Mouse (Mus musculus): ENCODE data around the gene Ciita.

GRCm38 (mm10) chr16:10565278-10565885, 85.5 kb downstream of the Ciita start:
- TF ChIP-seq CTCF (IDR thresholded peaks at IDR 0.05; ENCODE audit: borderline replicate concordance, insufficient read depth, low read depth, low read length): peak; percentile 96
- no peak for TF ChIP-seq POLR2A (IDR thresholded peaks at IDR 0.05; ENCODE audit: borderline replicate concordance, insufficient read depth, low read length)
